Mouse (Mus musculus) central nervous system, embryonic 11.5 days (tissue): ENCODE data around the gene Tmem117. TPM values are rescaled to one million over a fixed set of nuclear protein-coding genes. Genes with fewer than 3 reads are reported as not detected.

ENCODE experiments used
- polyA plus RNA-seq: library from polyadenylated mRNA; depleted of rRNA; stranded (reverse); fragments of >200 nt; gene quantifications from 2 replicates; pipeline ENCODE4 v1.2.3, GENCODE M21; 2012; rRNA removed

The Tmem117 gene
- polyA plus RNA-seq, result 0.41 and 0.67 TPM in 2 replicates

GRCm38 (mm10) chr15:94628830-94629601, at the start of gene Tmem117:
Gene Tmem117 (plus strand): TSS chr15:94629232.

GRCm38 (mm10) chr15:94589219-94590075, 39.6 kb upstream of the Tmem117 start, which contains the start of gene Twf1:
Gene Twf1 (minus strand): TSS chr15:94589889.

Other genes with a start within 250 kb of the Tmem117 start
- gene Adamts20, start 163.8 kb upstream of the Tmem117 start, polyA plus RNA-seq, result 7.5 and 9.6 TPM in 2 replicates
- 6.6 and 8.2 TPM in 2 replicates for gene Pus7l, start 85.7 kb upstream of the Tmem117 start, polyA plus RNA-seq
- gene Irak4, start 85.6 kb upstream of the Tmem117 start, polyA plus RNA-seq, result 2.2 TPM in 2 replicates
- gene Twf1, start 39.3 kb upstream of the Tmem117 start, polyA plus RNA-seq, result 51.8 and 58.5 TPM in 2 replicates